Mouse (Mus musculus): ENCODE data around the gene Specc1l. TPM values are rescaled to one million over a fixed set of nuclear protein-coding genes. Genes with fewer than 3 reads are reported as not detected.
A peak's percentile ranks its signal among the peaks of the same experiment; 100 is the strongest.

The Specc1l gene
- polyA plus RNA-seq, 1 experiment from 2014 or later: 45.8 TPM

DNA sequence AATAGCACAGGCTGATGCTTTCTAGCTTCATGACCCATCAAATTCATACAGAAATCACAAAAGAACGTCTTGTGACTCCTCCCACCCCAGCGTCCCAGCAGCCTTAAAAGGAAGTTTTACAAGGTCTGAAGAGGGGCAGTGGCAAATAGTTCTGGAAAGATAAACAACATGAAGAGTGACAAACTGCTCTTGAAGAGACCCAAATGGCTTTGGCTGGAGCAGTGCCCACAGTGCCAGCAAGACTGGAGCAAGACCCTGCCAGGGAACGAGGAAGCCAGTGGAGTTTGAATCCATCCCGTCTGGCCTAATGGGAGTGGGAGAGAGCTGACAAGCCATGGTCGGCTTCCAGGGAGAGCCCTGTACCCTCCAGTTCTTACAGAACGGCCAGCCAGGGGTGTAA is 25.3 kb upstream of the Specc1l start:
- DNase-seq (ENCODE audit: low read depth, low spot score): no peak
- in situ Hi-C loops (cut with MboI; ENCODE audit: low pct_unique_long_range_greater_than_20kb): loop anchor here (5.0 kb wide), 1 partner anchor 251 kb away; no protein-coding TSS in a partner anchor
- ATAC-seq: no peak
- no peaks in the 10 kb centered on the region for H3K27me3 ChIP-seq
- no peak for TF ChIP-seq CTCF (IDR thresholded peaks at IDR 0.05)
- ChIA-PET CTCF (interaction anchor here (0.9 to 1.6 kb wide), 5 partner anchors 15 to 77 kb away, joined by 3 to 8 read pairs (median 3); no protein-coding TSS in a partner anchor), POLR2A (no interaction called here)

- DNase-seq (ENCODE audit: low read depth, low spot score) (no peak), ATAC-seq (no peak)
- ChIA-PET CTCF (interaction anchor here (1.6 kb wide), 1 partner anchor 63 kb away, joined by 8 read pairs; no protein-coding TSS in a partner anchor), POLR2A (no interaction called here)
- no peak for TF ChIP-seq CTCF (IDR thresholded peaks at IDR 0.05)
- H3K27me3 ChIP-seq: no peaks in the 10 kb centered on the region
- in situ Hi-C loops (cut with MboI; ENCODE audit: low pct_unique_long_range_greater_than_20kb): loop anchor here (5.0 kb wide), 1 partner anchor 250 kb away; no protein-coding TSS in a partner anchor
Observed at GRCm38 (mm10) chr10:75187366-75188056, 24.4 kb upstream of the Specc1l start.

GRCm38 (mm10) chr10:75191647-75192046 is 20.2 kb upstream of the Specc1l start:
- no peak for ATAC-seq
- CTCF ChIA-PET: interaction anchor here (0.9 to 2.2 kb wide), 6 partner anchors 9 to 59 kb away, joined by 5 to 8 read pairs (median 6); no protein-coding TSS in a partner anchor
- in situ Hi-C loops (cut with MboI; ENCODE audit: low pct_unique_long_range_greater_than_20kb): loop anchor here (5.0 kb wide), 1 partner anchor 296 kb away; no protein-coding TSS in a partner anchor
- POLR2A ChIA-PET: no interaction called here
- TF ChIP-seq CTCF (IDR thresholded peaks at IDR 0.05): peak; percentile 69
- DNase-seq (ENCODE audit: low read depth, low spot score): no peak
- H3K27me3 ChIP-seq: no peaks in the 10 kb centered on the region

DNA sequence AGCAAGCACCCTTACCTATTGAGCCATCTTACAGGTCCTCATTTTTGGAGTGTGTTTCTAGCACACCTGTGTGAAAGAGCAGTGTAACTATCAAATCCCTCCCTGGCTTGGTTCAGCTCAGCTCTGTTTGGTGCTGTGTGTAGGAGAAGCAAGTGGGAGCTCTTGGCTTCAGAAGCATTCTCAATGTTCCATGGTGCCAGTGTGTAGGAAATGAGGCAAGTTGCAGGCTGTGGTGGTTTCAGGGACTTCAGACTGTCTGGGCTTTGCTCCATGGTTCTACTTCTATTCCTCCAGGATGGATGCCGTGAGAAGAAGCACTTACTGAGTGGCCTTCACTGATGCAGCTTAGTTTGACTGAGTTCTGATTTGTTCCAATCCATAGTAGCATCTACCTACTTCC is 14.1 kb upstream of the Specc1l start:
- in situ Hi-C loops (cut with MboI; ENCODE audit: low pct_unique_long_range_greater_than_20kb): no loop called here
- no peak for TF ChIP-seq CTCF (IDR thresholded peaks at IDR 0.05)
- ChIA-PET CTCF (interaction anchor here (0.9 to 1.2 kb wide), 2 partner anchors 14 to 39 kb away, joined by 3 read pairs; partner anchors contain the start of gene Specc1l), POLR2A (no interaction called here)
- DNase-seq (ENCODE audit: low read depth, low spot score) (no peak), ATAC-seq (no peak)
- no peaks in the 10 kb centered on the region for H3K27me3 ChIP-seq

DNA sequence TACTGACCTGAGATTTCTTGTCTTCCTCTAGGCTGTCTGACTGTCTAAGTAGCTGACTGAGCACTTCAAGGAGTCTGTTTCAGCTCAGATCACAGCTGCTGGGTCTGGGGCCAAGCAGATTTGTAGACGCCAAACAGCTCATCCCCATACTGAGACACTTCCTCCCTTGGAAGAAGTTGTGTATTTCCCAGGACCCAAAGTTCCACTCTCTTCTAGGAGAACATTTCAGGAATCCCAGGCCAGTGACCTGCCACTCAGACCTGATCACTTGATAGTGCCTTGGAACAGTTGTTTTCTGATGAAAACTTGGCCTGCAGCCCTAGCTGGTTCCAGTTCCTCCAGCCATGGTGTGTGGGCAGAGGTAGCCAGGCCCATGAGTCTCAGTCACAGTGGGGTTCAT is 11.1 kb upstream of the Specc1l start:
- DNase-seq (ENCODE audit: low read depth, low spot score) (no peak), ATAC-seq (no peak)
- ChIA-PET POLR2A (no interaction called here), CTCF (interaction anchor here (1.0 to 2.0 kb wide), 2 partner anchors 9 to 14 kb away, joined by 3 to 5 read pairs; no protein-coding TSS in a partner anchor)
- no peak for TF ChIP-seq CTCF (IDR thresholded peaks at IDR 0.05)
- H3K27me3 ChIP-seq: no peaks in the 10 kb centered on the region
- in situ Hi-C loops (cut with MboI; ENCODE audit: low pct_unique_long_range_greater_than_20kb): no loop called here

DNA sequence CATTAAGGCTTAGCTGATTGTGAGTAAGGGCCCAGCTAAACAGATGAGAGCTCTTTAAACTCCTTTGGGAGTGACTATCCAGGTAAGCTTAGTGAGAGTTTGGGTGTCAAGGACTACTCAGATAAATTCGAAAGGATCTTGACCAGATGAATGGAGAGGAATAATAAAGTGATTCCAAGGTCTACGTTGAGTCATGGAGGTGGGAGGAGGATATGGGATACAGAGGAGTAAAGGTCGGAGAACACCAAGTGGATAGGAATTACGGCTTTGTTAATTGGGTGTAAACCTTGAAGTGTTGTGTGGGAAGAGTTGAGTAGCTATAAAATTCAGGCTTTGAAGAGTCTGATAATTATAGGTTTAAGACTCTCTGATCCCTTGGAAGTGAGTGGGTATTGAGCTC is 5.7 kb upstream of the Specc1l start:
- ATAC-seq: no peak
- POLR2A ChIA-PET: interaction anchor here (0.7 kb wide), 1 partner anchor 9 kb away, joined by 4 read pairs; no protein-coding TSS in a partner anchor

DNA sequence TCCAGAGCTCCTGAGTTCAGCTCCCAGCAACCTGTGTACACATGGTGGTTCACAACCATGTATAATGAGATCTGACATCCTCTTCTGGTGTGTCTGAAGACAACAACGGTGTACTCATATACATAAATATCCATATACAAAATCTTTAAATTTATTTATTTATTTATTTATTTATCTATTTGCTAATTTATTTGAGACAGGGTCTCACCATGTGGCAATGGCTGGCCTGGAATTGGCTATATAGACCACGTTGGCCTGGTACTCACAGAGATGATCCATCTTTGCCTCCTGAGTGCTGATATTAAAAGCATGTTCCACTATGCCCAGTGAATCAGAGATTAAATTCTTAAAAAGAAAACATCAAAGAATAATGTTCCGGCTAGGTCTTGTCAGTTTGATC is 1.0 kb upstream of the Specc1l start:
- ATAC-seq: no peak
- ChIA-PET CTCF (interaction anchor here (1.3 to 1.9 kb wide), 4 partner anchors 8 to 44 kb away, joined by 3 to 5 read pairs (median 4); no protein-coding TSS in a partner anchor), POLR2A (interaction anchor here (0.6 kb wide), 1 partner anchor 13 kb away, joined by 4 read pairs; no protein-coding TSS in a partner anchor)
- TF ChIP-seq CTCF (IDR thresholded peaks at IDR 0.05): no peak
- DNase-seq (ENCODE audit: low read depth, low spot score): no peak
- no peaks in the 10 kb centered on the region for H3K27me3 ChIP-seq
- in situ Hi-C loops (cut with MboI; ENCODE audit: low pct_unique_long_range_greater_than_20kb): loop anchor here (5.0 kb wide), 1 partner anchor 41 kb away; no protein-coding TSS in a partner anchor

More for the DNA sequence above, 5.7 kb upstream of the Specc1l start:
- CTCF ChIA-PET: interaction anchor here (0.8 to 2.2 kb wide), 6 partner anchors 9 to 49 kb away, joined by 3 to 8 read pairs (median 4); no protein-coding TSS in a partner anchor
- H3K27me3 ChIP-seq: no peaks in the 10 kb centered on the region
- TF ChIP-seq CTCF (IDR thresholded peaks at IDR 0.05): no peak
- DNase-seq (ENCODE audit: low read depth, low spot score): no peak
- in situ Hi-C loops (cut with MboI; ENCODE audit: low pct_unique_long_range_greater_than_20kb): no loop called here

DNA sequence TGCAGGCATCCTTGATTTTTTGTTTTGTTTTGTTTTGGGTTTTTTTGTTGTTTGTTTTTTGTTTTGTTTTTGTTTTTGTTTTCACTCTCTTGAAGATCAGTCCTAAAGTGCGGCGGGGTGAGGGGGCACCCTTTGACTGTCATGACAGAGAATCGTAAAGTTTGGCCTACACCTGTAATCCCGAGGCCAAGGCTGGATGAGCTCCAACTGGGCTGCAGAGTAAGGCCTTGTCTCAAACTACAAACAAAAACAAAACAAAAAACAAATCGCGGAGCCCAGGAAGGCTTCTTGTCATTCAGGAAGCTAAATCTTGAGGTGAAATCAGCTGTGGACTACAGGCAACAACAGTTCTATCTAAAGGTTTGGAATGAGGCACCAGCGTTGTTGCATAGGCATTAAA is 1.1 kb downstream of the Specc1l start:
- ChIA-PET CTCF (interaction anchor here (1.0 to 2.1 kb wide), 5 partner anchors 10 to 243 kb away, joined by 3 to 9 read pairs (median 3); no protein-coding TSS in a partner anchor), POLR2A (interaction anchor here (1.1 kb wide), 1 partner anchor 38 kb away, joined by 5 read pairs; no protein-coding TSS in a partner anchor)
- DNase-seq (ENCODE audit: low read depth, low spot score) (no peak), ATAC-seq (no peak)
- H3K27me3 ChIP-seq: no peaks in the 10 kb centered on the region
- in situ Hi-C loops (cut with MboI; ENCODE audit: low pct_unique_long_range_greater_than_20kb): loop anchor here (5.0 kb wide), 1 partner anchor 39 kb away; no protein-coding TSS in a partner anchor
- TF ChIP-seq CTCF (IDR thresholded peaks at IDR 0.05): no peak

GRCm38 (mm10) chr10:75220722-75221121 is 8.8 kb downstream of the Specc1l start:
- ChIA-PET CTCF (no interaction called here), POLR2A (no interaction called here)
- no peaks in the 10 kb centered on the region for H3K27me3 ChIP-seq
- ATAC-seq (no peak), DNase-seq (ENCODE audit: low read depth, low spot score) (no peak)
- in situ Hi-C loops (cut with MboI; ENCODE audit: low pct_unique_long_range_greater_than_20kb): no loop called here
- no peak for TF ChIP-seq CTCF (IDR thresholded peaks at IDR 0.05)

- in situ Hi-C loops (cut with MboI; ENCODE audit: low pct_unique_long_range_greater_than_20kb): no loop called here
- CTCF ChIA-PET: interaction anchor here (1.2 to 1.5 kb wide), 3 partner anchors 8 to 30 kb away, joined by 3 to 6 read pairs (median 4); no protein-coding TSS in a partner anchor
Observed at GRCm38 (mm10) chr10:75221936-75222610, 10.2 kb downstream of the Specc1l start.

More at GRCm38 (mm10) chr10:75221936-75222610, 10.2 kb downstream of the Specc1l start:
- DNase-seq (ENCODE audit: low read depth, low spot score) (no peak), ATAC-seq (peak; percentile 18)
- H3K27me3 ChIP-seq: no peaks in the 10 kb centered on the region
- TF ChIP-seq CTCF (IDR thresholded peaks at IDR 0.05): no peak
- POLR2A ChIA-PET: no interaction called here
